Mouse (Mus musculus): ENCODE results near the gene Ankrd6.

DNA sequence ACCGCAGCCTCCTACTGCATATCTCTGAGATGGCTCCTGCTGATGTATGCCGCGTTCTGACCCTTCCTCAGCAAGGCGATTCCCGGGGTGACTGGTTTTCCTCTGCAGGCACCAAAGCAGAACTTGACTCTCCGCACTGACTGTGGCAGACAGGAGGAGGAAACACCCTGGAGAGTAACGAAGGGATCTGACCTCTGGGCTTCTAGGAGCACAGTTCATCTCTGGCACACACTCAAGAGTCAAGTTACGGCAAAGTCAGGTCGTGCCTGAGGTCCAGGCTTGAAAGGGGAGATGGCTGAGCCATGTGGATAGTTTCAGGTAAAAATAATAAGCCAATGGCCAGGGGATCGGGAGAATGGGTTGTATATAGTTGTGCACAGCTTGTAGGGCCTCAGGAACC, 121.3 kb downstream of the Ankrd6 start:
- no peak for TF ChIP-seq CTCF (IDR thresholded peaks at IDR 0.05; ENCODE audit: low read depth)
- TF ChIP-seq EP300 (IDR thresholded peaks at IDR 0.05; ENCODE audit: low read depth), result no peak

Measured in heart, postnatal 0 days (tissue).